Mouse (Mus musculus) cerebellum, adult 9-10 months (tissue): ENCODE measurements at regions not wholly inside any gene's neighbourhood (a gene's known extent, or its start where the extent isn't known, plus 50 kb on each side); places are given as distances from the start of the nearest gene placed in this dataset.
A peak's percentile ranks its signal among the peaks of the same experiment; 100 is the strongest.

ENCODE experiments used
- DNase-seq: peaks from one replicate; pipeline ENCODE4 v3.0.0; 2022

DNA sequence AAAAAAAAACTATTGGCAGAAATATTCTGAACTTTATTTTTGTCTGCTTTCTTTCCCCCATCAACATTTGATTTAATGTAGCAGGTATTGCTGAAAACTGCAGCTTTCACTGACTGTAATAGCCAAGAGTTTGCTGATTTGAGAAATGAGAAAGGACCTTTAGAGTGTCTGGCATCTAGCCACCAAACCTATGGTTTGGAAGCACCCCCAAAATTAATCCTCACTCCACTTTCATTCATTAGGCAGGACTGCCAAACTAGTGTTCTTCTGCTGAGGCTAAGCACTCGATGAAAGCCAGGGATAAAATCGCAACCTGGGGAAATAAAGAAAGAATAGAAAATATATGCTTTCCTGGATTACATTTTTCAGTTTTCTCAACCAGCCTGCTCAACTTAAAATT is 320.4 kb downstream of the Atp6ap1l start:
- DNase-seq: no peak

DNA sequence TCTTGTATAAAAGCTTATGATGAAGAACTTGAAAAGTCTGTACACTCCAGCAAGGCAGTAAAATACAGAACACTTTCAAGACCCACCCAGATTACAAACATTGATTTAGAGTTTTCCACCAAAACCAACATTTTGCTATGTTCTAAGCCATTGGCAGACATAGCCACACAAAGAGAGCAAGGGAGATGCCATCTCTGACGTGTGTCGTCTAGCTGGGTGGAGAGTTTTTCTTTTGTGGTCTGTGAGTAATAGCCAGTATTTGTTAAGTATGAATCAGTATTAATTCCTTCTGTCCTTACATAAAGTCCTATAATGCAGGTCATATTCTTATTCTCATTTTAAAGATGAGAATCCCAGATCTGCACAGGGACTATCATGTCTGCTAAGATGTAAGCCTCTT is 329.8 kb downstream of the Atp6ap1l start:
- no peak for DNase-seq

GRCm38 (mm10) chr13:90572580-90572979 is 332.6 kb downstream of the Atp6ap1l start:
- no peak for DNase-seq

- no peak for DNase-seq
Measured at GRCm38 (mm10) chr13:90563183-90563840, 341.8 kb downstream of the Atp6ap1l start.

GRCm38 (mm10) chr13:90560095-90560494 is 345.1 kb downstream of the Atp6ap1l start:
- no peak for DNase-seq

DNA sequence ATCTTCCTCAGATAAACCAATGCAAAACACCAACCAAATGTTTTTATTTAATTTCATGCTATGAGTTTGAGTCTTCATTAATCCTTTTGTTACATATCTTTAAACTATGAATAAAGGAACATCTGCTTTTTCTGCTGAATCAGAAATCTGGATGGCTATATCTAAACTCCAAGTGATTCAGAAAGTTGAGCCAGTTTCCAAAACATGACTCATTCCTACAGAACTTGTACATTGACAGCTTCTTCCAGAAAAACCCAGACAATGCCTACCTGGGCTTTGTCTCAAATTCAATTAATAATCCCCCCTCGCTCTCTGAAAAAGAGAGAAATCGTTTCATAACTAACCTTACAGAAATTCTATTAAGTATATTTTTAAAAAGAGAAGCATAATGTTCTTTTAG is 345.7 kb downstream of the Atp6ap1l start:
- DNase-seq: no peak

- no peak for DNase-seq
Measured at GRCm38 (mm10) chr13:90551166-90551565, 354.0 kb downstream of the Atp6ap1l start.

- no peak for DNase-seq
Measured at GRCm38 (mm10) chr13:90546288-90547035, 358.7 kb downstream of the Atp6ap1l start.

- DNase-seq: no peak
Measured at GRCm38 (mm10) chr13:90545816-90546215, 359.3 kb downstream of the Atp6ap1l start.

DNA sequence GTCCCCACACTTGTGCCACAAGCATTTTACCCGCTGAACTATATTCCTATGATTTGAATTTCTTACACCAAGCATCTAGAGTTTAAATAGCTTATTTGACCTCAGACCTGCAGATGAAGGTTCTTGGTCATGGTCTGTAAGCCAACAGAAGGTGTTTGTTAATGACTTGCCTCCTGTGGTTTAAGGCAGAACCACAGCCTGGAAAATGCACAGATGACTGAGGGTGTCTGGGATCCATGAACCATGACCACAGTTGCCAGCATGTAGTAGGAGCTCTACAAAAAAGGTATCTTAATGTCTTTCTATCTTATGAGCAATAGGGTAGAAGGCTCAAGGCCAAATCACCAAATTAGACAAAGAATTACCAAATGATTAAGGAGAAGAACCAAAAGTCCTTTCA is 367.6 kb downstream of the Atp6ap1l start:
- DNase-seq: peak; percentile 5

DNA sequence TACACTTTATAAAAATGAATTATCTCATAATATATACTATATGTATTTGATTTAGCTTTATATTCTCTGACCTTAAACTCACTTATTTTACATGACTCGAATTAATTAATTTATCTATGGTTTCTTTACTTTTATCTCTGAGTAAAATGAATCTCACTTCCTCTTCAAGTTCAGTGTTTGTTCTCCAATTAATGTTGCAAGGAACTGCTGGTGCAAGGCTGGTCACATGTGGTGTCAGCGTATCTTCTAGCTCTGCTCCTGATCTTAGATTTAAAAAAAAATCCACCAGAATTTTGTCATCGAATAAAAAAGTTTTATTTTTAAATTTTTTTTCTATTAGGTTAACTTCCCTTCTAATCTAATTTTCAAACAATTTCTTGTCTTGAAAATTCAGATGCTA is 378.2 kb downstream of the Atp6ap1l start:
- DNase-seq: no peak

DNA sequence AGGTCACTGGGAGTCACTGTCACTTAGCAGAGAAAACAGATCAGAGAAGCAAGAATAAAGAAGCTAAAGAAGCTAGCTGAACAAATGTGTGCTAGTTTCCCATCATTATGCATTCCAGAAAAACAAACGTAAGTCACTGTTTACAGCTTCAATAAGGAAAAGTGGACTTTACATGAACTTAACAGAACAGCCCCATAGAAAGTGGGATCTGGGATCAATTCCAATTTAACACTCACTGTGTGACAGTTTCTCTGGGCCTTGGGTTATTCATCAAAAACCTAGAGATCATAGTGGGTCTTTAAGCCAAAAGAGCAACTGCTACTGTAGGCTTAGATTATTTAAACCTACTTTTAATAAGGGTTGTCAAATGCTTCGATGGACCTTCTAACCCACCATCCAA is 379.4 kb downstream of the Atp6ap1l start:
- DNase-seq: no peak

- no peak for DNase-seq
Measured at GRCm38 (mm10) chr13:90521758-90522245, 383.4 kb downstream of the Atp6ap1l start.

- no peak for DNase-seq
Measured at GRCm38 (mm10) chr13:90520992-90521757, 384.0 kb downstream of the Atp6ap1l start.

DNA sequence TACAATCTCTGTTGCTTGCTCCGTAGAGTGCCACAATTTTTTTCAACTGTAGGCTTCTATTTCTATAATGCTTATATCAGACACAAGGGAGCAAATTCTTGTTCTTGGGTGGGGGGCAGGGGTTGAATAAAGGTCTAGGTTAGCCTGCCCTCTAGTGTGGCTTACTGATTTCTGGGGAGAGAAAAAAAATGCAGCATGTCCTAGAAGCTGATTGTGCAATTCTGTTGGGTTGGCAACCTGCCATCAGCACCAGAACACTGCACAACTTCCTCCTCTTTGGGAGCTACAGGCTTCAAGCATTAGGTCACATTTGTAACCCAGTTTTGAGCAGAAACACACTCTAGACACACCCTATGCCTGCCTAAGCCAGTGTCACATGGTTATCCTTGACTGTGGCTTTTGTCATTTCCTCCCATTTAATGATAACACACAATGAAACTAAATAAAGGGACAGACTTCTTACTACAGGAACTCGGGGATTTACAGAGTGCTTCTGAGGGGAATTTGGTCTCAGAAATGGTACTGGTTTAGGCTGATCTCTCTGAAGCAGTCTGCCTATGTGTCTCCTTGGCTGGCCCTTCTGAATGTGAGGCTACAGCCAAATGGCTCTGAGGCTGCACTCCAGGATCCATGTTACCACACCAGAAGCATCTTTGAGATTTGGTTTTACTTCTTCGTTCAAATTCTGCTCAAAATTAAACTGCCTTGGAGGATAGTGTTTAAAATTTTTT is 389.2 kb downstream of the Atp6ap1l start:
- DNase-seq: peak; percentile 15

GRCm38 (mm10) chr13:90513867-90514266 is 391.3 kb downstream of the Atp6ap1l start:
- no peak for DNase-seq

GRCm38 (mm10) chr13:90512786-90513401 is 392.3 kb downstream of the Atp6ap1l start:
- DNase-seq: no peak

DNA sequence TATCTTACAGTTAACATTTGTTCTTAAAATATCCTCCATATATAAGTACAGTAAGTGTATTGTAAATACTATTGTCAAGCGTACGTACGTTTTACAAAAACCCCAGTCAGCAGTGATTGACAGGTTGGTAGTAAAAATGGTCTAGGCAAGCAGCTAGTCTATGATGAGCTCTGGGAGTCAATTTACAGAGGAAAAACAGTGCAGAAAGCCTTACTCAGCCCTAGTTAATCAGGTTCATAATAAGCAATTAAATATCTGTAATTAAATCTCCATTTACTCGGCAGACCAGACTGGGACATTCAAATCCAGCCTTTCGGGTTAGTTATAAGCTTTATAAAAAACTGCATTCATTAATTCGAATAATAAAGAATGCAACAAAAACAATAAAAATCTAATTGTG is 394.7 kb downstream of the Atp6ap1l start:
- no peak for DNase-seq

GRCm38 (mm10) chr13:90503188-90503587 is 402.0 kb downstream of the Atp6ap1l start:
- DNase-seq: no peak

DNA sequence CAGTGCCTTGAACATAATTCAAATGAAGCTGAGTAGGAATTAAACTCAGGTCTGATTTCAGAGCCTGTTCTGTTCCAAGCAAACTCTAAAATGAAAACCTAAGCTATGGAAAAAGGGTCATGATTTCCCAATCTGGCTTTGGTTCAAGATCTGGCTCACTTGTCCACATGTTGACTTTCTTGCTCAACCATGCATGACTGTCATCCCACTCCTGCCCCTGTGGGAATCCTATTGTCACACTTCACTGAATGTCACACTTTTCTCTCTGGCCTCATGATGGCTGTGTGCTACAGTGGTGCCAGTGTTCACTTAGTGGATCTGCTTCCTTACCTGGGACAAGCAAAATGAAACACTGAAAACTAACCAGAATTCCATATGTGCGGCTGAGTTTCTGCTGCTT is 403.0 kb downstream of the Atp6ap1l start:
- DNase-seq: no peak

DNA sequence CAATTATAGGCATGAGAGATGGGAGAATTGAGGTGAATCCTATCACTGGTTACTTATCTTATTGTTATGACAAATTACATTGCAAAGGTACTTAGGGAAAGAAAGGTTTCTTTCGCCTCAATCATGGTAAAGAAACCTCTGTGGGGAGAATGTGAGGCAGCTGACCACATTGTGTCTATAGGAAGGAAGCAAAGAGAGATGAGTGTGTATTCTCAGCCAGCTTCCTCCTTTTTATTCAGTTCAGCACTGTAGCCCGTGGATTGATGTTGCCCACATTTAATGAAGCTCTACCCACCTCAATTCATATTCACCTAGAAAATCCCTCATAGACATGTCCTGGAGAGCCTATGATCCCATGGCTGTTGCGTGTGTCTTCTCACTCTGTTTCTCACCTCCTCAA is 406.2 kb downstream of the Atp6ap1l start:
- no peak for DNase-seq

DNA sequence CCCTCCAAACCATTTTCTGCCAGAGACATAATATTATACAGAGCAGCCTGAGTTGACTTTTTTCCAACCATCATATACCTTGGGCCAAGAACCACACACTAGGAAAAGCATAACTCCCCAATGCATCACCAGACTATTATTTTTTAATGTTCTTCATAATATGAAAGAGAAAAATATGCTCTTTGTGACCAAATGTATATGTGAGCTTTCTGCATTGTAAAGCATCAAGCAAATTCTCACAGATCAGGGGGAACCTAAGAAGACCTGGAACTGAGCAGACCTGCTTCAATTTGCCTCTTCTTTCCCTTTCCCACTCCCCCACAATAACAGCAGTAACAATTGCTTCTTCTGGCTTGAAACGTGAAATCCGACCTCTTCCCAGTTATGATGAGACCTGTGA is 407.6 kb downstream of the Atp6ap1l start:
- no peak for DNase-seq

DNA sequence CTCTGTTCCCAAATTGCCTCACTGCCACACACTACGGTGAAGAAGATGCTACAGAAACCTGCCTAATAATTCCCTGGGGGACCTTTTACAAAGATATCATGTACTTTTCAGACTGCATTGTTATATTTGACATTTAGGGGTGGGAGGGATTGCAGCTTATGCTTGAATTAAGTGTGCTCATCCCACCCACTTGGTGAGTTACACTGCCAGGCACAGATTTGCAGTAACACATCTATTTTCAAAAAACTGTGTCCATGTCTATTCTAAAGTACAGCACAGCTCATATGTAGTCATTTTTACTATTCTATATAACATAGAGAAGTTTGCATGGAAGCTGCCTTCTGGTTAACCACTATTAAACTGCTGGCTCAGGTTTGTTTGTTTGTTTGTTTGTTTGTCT is 404.3 kb upstream of the Xrcc4 start:
- DNase-seq: no peak
